Mouse (Mus musculus) limb, embryonic 11.5 days (tissue): Measurements from ENCODE around the gene Ccr7. TPM values are rescaled to one million over a fixed set of nuclear protein-coding genes. Genes with fewer than 3 reads are reported as not detected.

ENCODE experiments used
- polyA plus RNA-seq: library from polyadenylated mRNA; unstranded; fragments of >200 nt; fragmentation: Nextera tagmentation; extraction: Ambion mirVana; gene quantifications from 2 replicates; pipeline ENCODE4 v1.2.1, GENCODE M21; 2014

Gene Ccr7
- polyA plus RNA-seq, 1 experiment from 2014 or later, result 1.3 TPM

Other genes starting within 250 kb of the Ccr7 start
- gene Cdc6, start 247.3 kb downstream of the Ccr7 start, polyA plus RNA-seq, result 58.7 and 63.4 TPM in 2 replicates
- 46.7 and 48.7 TPM in 2 replicates for gene Rara, start 227.3 kb downstream of the Ccr7 start, polyA plus RNA-seq
- 0.40 TPM in 1 of 2 replicates, not detected in the other for gene Gjd3, start 172.1 kb downstream of the Ccr7 start, polyA plus RNA-seq
- 422 and 448 TPM in 2 replicates for gene Top2a, start 130.9 kb downstream of the Ccr7 start, polyA plus RNA-seq
- gene Igfbp4, start 113.8 kb downstream of the Ccr7 start, polyA plus RNA-seq, result 799 and 884 TPM in 2 replicates
- gene Tns4, start 65.8 kb downstream of the Ccr7 start, polyA plus RNA-seq, result 1.2 and 1.6 TPM in 2 replicates
- gene Smarce1, start 75.9 kb upstream of the Ccr7 start, polyA plus RNA-seq, result 261 and 272 TPM in 2 replicates
- 0.13 and 0.16 TPM in 2 replicates for gene Krt222, start 89.0 kb upstream of the Ccr7 start, polyA plus RNA-seq
- gene Krt24, start 130.2 kb upstream of the Ccr7 start, polyA plus RNA-seq, result 0.51 TPM in 1 of 2 replicates, not detected in the other
- gene Krt25, start 167.9 kb upstream of the Ccr7 start, polyA plus RNA-seq, result not detected in 2 replicates
- not detected in 2 replicates for gene Krt26, start 182.9 kb upstream of the Ccr7 start, polyA plus RNA-seq
- gene Krt27, start 196.0 kb upstream of the Ccr7 start, polyA plus RNA-seq, result not detected in 2 replicates
- 0.41 and 0.47 TPM in 2 replicates for gene Krt28, start 219.8 kb upstream of the Ccr7 start, polyA plus RNA-seq
- gene Krt10, start 234.3 kb upstream of the Ccr7 start, polyA plus RNA-seq, result 23.8 and 24.0 TPM in 2 replicates